Mouse (Mus musculus): ENCODE data around the gene Msh5. TPM values are rescaled to one million over a fixed set of nuclear protein-coding genes. Genes with fewer than 3 reads are reported as not detected.
A peak's percentile ranks its signal among the peaks of the same experiment; 100 is the strongest.
"Not testable (repeated sequence)": the region's sequence is repeated elsewhere in the genome, so short reads cannot be mapped to it uniquely, and the experiment has no call there.

The Msh5 gene
- total RNA-seq, 2 experiments from 2014 or later = 0.91 to 1.4 TPM

DNA sequence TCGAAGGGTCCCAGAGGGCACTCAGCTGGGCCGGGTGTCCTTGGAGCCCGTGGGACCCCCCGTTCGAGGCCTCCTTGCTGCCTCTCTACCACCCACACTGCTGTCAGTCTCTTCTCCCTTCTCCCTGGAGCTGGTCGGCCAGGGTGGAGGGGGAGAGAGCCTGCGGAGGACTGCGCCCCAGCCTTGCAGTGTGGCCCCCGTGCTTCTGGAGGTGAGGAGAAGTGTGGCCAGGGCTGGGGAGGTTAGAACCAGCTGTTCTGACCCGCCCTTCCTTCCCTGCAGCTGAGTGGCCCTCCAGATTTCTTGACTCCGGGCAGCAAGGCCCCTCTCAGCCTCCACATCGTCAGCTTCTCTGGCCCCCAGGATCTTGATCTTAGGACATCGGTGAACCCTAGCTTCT lies 22.3 kb downstream of the Msh5 start:
- no peak for DNase-seq (ENCODE audit: low spot score in 2 of 2)

DNA sequence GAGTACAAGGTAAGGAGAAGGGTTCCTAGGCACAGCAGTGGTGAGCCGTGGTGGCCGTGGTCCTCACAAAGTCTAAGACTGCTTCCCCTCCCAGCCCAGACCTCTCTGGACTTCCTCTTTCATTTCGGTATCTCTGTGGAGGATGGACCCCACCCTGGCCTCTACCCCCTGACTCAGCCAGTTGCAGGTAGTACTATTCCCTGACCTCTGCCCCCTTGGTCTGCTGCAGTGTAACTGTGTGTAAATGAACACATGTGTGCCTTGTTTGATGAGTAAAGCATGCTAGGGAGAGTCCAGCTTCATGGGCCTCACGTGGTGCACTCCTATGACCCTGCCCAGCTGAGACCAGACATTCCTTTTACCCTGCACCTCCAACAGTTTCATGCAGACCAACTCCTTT lies 22.8 kb downstream of the Msh5 start:
- DNase-seq (ENCODE audit: low spot score in 2 of 2) = no peak

DNA sequence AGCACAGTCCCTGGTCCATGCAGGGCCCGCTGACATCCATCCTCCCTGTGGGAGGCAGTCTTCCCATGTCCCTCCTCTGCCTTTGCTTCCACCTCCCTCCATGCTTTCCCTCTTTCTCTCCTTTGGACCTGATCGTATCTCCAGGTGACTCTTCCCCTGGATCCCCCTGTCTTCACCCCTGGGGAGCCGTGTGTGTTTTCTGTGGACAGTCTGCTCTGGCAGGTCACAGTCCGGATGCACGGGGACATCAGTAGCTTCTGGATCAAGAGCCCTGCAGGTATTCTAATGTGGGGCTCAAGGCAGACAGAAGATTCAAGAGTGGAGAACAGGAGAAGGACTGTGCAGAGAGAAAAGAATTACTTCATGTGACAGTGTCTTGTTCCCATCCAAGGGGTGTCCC lies 23.3 kb downstream of the Msh5 start:
- no peak for DNase-seq (ENCODE audit: low spot score in 2 of 2)

DNA sequence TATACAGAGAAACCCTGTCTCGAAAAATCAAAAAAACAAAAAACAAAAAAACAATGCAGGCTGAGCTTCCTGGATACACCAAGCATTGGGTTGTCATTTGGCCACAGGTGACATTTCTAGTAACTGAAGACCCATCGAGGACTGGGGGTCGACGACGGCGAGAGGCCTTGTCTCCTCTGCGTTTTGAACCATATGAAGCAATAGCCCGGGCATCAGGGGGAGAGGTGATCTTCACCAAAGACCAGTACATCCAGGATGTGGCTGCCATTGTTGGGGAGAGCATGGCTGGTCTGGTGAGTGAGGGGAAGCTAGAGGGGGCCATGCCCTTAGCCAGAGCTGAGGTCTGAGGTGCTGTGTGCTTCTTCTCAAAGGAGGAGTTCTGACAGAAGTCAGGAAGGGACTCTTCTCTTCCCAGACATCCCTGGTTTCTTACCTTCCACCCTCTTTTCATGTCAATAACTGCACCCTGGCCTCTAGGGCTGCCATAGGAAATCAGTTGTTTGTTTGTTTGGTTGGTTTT lies 23.9 kb downstream of the Msh5 start:
- DNase-seq (ENCODE audit: low spot score in 2 of 2) = no peak

DNA sequence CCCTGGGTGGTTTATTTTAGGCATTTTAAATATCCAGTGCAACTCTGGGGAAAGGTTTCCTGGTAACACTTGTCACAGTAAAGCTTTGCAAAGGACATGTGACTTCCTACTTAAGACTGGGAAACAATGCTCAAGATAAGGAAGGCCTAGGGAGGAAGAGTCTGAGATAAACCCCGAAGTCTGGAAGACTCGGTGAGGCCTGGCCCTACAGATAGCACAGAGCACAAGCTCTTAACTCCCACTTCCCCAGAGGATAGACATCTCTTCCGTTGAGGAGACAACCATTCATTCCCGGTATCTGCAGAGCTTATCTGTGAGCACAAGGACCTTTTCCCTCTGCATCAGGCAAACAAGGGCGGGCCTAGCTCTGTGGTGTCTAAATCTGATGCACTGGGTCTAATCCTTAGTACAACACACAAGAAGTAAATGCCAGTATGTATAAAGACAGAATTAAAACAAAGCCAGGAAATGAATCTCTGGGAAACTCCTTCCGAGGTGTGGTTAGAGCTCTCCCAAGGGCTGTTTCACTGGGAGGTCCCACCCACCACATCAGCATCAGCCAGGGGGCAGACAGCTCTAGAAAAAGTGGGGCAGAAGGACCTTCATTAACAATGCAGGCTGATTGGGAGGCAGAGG lies 24.6 kb downstream of the Msh5 start:
- no peak for DNase-seq (ENCODE audit: low spot score in 2 of 2)

DNA sequence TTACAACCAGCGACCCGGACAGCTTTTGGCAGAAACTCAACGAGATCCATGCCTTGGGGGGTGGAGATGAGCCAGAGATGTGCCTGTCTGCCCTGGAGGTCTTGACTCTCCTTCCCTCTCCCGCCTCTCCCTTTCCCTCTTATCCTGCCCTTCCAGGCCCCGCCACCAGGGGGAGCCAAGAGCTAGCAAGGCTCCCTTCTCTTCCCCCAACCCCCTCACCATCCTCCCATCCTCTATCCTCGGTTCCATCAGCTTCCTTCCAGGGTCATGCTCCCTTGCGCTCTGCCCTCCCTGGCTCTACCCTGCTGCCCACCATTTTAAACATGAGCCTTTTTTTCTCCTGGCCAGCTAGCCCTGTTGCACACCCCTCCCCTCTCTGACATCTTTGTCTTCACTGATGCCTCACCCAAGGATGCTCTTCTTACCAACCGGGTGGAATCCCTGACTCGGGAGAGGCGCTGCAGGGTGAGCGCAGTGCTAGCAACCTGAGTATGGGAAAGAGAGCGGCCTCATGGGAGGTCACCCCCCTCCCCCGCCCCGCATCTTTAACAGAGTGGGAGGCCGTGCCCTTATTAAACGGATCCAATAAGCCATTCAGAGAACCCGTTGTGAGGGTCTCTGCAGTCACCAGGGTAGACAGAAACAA lies 25.3 kb downstream of the Msh5 start:
- DNase-seq (ENCODE audit: low spot score in 2 of 2) = peak; percentile 91

DNA sequence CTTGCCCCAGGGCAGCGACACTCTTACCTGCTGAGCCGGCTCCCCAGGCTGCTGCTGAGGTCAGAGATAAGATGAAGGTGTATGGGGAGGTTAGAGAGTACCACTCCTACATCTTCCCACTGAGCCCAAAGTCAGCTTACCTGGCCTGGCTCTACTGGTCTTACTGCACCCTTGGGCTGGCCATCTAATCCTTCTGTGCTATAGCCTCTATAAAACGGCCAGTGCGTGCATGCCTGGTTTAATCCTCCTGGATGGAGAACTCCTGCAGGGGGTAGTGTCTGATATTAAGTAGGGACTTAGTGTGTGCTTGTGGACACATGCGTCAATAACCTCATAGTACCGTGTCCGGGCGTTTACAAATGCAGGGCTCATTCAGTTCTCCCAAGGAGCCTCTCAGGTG lies 26.0 kb downstream of the Msh5 start:
- DNase-seq (ENCODE audit: low spot score in 2 of 2) = no peak

DNA sequence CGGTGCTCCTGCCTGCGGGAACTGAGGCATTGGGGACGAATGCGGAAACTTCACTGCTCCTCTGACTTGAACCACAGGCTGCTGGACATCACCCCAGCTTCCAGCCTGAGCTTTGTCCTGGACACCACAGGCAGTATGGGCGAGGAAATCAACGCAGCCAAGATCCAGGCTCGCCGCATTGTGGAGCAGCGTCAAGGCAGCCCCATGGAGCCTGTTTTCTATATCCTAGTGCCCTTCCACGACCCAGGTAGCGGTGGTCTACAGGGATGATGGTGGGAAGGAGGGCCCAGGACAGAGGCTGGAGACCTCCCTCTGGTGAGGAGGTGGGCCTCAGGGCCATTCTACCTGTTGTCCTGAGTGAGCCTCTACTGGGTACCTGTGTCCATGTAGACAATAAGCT lies 26.7 kb downstream of the Msh5 start:
- DNase-seq (ENCODE audit: low spot score in 2 of 2) = no peak

DNA sequence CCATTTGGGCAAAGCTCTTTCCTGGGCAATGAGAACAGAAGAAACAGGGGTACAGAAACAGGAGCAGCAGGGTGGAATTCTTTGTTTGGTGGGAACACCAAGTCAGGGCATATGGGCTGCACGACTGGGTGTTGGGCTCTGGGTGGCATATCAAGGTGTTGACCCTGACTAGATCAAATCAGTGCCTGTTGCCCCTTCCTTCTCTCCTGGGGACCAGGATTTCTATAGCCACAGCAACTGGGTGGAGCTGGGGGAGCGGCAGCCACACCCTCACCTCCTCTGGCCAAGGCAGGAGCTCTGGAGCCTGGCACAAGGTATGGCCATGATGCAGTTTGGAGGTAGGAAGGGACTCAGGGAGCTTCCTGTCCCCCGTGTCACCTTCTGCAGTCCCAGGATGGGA lies 28.4 kb downstream of the Msh5 start:
- DNase-seq (ENCODE audit: low spot score in 2 of 2) = no peak

DNA sequence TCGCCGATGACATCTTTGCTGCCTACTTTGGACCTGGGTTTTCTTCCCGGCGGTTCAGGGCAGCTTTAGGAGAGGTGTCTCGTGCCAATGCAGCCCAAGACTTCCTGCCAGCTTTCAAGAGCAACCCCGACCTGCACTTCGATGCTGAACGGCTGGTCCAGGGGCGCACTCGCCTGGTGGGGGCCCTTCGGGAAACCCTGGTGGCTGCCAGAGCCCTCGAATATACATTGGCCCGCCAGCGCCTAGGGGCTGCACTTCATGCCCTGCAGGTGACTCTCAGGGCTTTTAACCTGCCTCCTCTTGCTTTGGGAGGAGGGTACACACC lies 28.9 kb downstream of the Msh5 start:
- no peak for DNase-seq (ENCODE audit: low spot score in 2 of 2)

DNA sequence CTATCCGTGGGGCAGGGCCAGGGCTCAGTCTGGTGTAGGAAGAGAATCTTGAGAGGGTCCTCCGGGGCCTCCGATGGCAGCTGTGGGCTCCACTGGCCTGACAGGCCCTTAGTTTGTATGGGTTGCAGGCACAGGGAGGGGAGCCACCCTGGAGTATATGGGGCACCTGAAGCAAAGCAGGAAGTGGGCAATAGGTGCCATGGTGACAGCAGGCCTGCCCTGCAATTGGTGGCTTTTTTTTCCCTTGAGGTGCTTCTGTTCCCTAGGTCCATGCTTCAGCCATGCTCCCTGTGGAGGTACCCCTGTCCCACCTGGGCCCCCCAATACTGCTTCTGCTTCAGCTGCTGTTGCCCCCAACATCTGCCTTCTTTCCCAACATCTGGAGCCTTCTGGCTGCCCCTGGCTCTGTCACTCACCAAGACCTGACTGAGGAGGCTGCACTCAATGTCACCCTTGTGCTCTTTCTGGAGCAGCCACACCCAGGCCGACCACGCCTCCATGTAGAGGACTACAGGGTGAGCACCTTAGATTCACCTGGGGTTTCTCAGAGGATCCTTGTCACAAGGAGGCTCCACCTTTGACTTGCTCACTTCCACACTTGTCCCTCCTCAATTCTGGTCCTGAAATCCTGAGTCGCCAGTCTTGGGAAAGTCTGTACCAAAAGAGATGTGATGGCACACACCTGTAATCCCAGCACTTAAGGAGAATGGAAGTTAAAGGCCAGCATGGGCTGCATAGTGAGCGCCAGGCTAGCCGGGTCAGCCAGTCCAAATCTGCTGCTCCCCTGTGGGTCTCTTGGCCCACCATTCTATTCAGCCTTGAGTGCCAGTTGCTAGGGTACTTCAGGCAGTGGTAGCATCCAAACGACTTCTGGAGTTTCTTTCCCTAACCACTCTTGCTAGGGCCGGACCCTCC lies 29.5 kb downstream of the Msh5 start:
- DNase-seq (ENCODE audit: low spot score in 2 of 2) = no peak

DNA sequence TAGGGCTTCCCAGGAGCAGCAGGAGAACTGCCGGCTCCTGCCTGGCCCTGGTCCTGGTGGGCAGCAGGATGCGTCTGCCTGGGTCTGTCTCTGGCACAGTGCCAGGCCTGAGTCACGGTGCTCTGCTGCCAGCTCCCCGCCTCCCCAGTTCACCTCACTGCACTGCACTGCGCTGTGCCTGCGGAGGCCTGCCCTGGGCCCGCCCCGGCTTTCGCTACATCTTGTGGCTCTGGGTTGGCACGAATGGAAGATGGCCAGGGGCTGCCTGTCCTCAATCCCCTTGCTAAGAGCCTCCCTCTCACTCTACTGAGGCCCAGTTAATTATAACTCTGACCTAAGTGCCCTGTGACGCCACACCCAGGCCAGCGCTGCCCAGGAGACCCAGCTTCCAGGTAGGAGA lies 30.2 kb downstream of the Msh5 start, which contains the start of gene Vwa7:
Gene Vwa7 (plus strand): TSS at position 204 of the 400 bp plus-strand sequence.
- peak; percentile 47 to 54 for DNase-seq (ENCODE audit: low spot score in 2 of 2)

DNA sequence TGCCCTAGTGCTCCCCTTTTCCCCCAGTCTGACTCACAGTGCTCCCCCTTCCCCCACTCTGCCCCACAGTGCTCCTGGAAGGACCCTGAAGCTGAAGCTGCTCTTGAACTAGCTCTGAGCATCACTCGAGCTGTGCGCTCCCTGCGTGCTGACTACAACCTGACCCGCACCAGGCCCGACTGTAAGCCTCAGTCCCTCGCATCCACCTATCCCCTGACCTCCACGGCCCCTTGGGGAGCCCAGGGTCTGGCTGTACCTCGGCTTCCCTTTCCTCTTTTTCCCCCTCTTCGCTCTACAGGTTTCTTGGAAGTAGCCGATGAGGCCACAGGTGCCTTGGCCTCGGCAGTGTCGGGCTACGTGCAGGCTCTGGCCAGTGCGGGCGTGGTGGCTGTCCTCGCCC lies 31.2 kb downstream of the Msh5 start:
- no peak for DNase-seq (ENCODE audit: low spot score in 2 of 2)

DNA sequence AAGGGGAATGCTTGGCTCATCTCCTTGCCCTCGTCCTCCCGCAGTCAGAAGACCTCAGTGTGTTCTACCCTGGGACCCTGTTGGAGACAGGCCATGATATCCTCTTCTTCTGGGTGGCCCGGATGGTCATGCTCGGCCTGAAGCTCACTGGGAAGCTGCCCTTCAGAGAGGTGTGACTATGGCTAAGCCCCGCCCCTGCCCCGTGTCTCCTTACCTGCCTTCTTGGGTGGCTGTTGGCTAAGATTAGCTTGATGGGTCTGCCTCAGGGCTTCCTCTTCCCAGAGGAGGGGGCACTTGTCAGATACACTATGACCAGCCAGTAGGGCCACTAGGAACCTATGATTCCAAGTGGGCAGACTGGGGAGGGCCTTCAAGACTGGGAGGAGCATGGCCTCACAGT lies 33.3 kb downstream of the Msh5 start:
- no peak for DNase-seq (ENCODE audit: low spot score in 2 of 2)

DNA sequence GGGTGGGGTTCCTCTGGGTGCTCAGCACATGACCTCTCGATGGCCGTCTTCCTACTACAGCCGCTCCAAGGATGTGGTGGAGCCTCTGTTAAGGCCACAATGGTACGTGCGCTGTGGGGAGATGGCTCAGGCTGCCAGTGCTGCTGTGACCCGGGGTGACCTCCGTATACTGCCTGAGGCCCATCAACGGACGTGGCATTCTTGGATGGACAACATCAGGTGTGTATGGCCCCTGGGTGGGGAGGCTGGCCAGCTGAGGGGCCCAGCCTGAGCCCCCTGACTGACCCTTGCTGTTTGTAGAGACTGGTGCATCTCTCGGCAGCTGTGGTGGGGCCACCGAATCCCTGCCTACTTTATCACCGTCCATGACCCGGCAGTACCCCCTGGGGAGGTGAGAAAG lies 34.1 kb downstream of the Msh5 start:
- no peak for DNase-seq (ENCODE audit: low spot score in 2 of 2)

DNA sequence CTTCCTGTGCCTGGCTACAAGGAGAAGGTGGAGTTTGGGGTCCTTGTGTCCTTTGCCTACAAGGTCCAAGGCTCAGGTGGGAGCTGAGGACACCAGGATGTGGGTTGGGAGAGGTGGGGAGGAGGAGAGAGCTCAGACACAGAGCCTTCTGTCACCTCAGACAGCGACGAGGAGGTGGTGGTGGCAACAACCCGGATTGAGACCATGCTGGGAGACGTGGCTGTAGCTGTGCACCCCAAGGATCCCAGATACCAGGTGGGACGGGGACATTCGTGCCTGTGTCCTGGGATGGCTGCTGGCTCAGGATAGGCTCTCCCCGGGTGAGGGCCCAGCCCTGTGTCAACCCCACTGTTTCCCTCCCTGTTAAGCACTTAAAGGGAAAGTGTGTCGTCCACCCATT lies 35.1 kb downstream of the Msh5 start:
- no peak for DNase-seq (ENCODE audit: low spot score in 2 of 2)

DNA sequence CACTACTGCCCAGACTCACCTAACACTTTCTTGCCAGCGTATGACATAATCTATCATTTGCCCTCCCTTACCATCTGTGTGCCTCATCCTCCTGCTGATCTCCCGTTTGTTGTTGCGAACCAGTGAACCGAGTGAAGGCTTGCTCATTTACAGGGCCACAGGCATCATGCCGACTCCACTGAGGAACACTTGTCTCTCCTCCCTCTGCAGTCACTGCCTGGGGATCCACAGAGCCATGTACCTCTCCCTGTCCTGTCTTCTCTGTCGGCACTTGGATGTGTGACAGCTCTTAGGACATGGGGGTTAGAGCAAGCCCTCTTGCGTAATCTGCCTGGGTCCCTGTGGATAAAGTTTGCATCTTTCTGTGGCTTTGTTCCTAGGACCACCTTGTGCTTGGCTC lies 37.0 kb downstream of the Msh5 start:
- no peak for DNase-seq (ENCODE audit: low spot score in 2 of 2)

DNA sequence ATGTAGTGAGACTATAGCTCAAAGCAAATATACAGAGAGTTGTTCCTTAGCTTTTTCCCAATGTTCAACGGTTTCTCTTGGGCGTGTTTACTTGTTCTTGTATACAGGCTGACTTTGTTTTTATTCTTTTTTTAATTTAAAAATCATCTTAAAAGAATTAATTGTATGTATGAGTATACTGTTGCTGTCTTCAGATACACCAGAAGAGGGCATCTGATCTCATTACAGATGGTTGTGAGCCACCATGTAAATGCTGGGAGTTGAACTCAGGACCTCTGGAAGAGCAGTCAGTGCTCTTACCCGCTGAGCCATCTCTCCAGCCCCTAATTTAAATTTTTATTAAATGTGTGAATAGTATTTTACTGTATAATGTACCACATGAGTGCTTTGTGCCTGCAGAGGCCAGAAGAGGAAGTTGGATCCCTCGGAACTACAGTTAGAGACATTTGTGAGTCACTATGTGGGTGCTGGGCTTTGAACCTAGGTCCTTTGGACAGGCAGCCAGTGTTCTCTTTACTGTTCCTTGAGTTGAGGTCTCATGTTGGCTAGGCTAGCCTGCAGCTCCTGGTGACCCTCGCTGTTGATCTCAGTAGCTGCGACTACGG lies 39.1 kb downstream of the Msh5 start:
- DNase-seq (ENCODE audit: low spot score in 2 of 2) = no peak

DNA sequence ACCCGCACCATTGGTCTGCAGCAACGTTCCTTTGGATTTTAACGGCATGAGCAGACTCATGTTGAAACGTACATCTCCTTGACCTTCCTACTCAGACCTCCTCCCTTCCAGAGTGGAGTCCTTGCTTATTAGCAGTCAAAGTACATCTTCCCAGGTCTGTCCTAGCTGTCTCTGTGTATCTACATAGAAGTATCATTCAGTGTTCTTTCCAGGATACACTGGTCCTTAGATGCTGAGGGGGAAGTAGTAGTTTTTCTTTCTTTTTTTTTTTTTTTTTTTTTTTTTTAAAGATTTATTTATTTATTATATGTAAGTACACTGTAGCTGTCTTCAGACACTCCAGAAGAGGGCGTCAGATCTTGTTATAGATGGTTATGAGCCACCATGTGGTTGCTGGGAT lies 40.6 kb downstream of the Msh5 start:
- not testable (repeated sequence) for DNase-seq (ENCODE audit: low spot score in 2 of 2)

DNA sequence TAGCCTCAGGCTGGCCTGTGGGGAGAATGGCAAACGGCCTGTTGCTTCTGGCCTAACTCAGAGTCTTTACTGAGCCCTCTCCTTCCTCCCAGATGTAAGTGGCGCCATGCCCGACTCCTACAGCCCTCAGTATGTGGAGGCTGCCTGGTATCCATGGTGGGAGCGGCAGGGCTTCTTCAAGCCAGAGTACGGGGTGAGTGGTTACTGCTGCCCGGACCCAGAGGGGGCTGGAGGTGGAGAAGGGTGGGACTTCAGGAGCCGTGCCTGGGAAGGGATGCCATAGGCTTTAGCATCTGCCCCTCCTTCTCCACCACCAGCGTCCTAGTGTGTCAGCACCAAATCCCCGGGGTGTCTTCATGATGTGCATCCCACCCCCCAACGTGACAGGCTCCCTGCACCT lies 41.4 kb downstream of the Msh5 start:
- DNase-seq (ENCODE audit: low spot score in 2 of 2) = no peak

DNA sequence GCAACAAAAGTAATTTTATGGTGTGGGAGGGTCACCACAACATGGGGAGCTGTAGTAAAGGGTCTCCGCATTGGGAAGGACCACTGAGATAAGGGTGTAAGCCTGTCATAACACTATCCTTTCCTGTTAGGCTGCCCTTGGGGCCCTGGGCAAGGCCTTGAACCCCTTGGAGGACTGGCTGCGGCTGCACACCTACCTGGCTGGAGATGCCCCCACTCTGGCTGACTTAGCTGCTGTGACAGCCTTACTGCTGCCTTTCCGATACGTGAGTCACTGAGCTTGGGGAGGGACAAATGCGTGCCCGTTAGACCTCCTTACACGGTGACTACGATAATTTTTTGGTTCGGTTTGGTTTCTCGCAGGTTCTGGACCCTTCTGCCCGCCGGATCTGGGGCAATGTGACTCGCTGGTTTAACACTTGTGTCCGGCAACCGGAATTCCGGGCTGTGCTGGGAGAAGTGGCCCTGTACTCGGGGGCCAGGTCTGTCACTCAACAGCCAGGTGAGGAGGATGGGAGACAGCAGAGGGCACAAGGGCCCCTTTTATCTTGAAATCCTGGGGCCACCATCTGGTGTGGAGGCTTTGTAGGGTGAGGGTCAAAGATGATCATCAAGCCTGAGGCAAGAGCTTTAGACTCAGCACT lies 42.3 kb downstream of the Msh5 start:
- DNase-seq (ENCODE audit: low spot score in 2 of 2) = no peak
